Mouse (Mus musculus): Measurements from ENCODE around the gene Spata13.

Spata13 gene

DNA sequence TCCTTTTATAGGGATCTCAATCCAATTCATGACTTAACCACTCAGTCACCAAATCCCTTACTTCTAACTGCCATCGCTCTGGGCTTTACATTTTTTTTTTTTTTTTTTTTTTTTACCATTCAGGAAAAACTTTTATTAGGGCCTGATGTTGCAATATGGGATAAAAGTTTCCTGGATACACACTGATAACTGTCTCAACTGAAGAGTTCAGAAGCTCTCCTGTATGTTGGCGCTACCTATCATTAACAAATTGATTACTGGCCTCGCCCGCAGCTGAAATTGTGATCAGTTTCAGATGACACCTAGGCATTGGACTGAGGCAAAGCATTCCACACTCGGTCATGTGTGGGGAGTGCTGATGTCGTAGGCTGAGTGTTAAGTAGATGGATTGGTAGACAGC is 7.3 kb downstream of the Spata13 start:
- DNase-seq: no peak

DNA sequence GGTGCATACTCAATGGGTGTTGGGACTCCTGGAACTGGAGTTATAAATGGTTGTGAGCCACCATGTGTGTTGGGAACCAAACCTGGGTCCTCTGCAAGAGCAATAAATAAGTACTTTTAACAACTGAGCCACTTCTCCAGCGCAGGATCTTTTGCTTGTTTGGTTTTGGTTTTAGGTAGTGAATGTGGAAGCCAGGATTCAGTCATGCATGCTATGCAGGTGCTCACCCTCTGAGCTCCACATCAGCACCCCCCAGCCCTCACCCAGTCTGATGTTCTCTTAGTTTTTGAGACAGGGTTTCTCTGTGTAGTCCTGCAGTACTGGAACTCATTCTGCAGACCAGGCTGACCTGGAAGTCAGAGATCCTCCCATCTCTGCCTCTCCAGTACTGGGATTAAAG is 8.3 kb downstream of the Spata13 start:
- DNase-seq: no peak

DNA sequence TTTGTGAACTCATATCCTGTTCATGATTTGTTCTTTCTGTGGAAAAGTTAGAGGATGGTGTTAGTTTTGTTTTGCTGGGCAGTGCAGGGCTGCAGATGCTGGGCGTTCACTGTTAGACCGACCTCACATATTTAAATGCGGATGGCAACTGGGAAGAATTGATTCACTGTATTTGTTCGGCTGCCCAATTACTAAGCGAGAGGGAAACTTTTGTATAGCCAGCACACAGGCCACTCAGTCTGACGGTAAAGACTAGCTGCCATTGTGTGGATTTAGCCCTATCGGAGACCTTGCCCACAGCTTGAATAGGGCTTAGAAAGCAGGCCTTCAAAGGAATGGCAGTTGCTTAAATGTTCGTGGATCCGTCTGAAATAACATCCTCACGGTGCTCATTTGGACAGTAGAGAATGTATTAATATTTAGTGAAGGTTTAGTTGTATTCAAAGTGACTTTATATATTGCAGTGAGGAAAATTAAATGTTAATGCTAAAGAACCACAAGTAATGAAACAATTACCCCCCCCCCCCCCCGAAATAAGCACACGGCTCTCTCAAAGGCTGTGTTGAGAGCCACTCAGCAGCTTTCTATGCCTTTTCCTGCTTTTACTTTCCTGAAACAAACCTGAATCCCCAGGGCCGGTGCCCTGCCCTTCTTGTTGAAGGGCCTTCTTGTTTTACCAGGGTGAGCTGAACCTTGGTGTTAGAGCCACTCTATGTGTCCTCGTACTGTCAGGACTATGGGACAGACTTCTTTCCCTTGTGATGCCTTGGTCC is 9.5 kb downstream of the Spata13 start:
- no peak for DNase-seq

DNA sequence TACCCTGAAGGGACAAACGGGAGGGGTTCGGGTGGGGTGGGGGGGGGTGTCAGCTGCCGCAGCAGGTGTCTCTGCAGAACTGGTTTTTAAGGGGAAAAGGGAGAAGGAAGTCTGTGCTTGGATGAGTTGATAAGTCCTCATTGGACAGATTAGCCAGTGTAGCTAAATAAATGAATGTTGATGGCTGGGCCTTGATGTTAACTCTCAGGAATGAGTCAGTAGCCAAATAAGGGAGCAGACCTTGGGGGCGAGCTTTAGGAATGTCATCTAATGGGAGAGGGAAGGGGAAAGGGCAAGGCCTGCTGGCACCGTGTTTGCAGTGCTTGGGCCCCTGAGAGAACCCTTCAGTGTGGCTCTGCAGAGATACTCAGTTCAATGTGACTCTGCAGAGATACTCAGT is 12.6 kb downstream of the Spata13 start:
- DNase-seq: no peak

DNA sequence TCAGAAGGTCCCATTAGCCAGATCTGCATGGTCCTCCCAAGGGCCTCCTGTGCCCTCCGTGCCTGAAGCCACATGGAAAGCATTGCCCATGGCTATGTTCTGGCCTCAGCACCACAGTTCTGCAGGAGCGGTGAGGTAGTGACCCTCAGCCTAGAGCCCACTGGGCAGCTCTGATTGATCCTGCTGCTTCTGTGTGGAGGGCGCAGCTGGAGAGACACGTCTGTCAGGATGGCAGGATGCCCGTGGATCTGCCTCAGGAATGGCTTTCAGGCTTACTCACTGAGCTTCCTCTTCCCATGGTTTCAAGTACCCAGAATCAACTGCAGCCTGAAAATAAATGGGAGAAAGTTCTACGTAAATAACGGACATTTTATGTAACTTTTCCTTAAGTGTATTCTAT is 14.1 kb downstream of the Spata13 start:
- no peak for DNase-seq

DNA sequence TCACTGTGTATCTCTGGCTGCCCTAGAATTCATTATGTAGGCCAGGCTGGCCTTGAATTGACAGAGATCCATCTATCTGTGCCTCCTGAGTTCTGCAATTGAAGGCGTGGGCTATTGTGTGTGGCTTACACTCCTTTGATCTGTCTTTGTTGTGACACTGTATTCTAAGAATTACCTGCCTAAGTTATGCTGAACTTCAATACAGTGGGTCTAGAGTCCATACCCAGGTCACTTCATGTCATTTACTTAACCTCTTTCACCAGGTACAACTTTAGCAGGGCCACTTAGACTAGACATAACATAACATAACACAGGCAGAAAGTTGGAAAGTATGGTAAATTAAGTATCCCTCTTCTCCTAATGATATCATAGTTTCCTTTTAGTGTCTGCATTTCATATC is 15.2 kb downstream of the Spata13 start:
- DNase-seq: no peak

DNA sequence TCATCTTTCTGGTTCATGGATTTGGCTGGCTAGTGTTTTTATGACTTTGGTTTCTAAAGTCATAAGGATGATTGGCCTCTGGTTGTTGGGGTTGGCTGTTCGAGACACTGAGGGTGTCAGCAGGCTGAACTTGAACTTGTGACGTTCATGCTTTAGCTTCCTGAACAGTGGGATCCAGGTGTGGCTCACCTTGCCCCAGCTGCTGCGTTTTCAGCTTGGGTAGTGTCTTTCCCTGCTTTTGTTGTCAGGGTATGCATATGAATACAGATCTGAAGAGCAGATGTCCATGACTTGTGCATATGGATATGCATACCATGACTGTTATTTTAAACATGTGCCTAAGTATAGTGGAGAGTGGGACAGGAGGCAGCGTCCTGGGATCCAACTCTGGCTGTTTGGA is 19.4 kb downstream of the Spata13 start:
- DNase-seq: no peak

DNA sequence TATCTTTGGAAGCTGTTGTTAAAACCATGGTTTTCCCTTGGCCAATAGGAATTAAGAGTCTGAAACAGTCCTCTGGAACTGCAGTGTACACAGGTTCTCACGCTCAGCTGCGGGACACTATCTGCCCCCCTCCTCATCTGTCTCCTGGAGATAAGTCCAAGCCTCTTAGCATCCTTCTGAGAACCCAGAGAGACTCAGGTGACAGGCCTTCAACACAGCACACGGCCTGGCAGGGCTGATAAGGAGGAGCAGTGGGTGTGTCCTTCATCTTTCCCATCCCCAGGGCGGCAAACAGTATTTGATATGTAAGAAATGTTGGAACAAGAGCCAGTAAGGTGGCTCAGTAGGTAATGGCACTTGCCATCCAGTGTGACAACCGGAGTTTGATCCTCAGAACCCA is 20.2 kb downstream of the Spata13 start:
- no peak for DNase-seq

DNA sequence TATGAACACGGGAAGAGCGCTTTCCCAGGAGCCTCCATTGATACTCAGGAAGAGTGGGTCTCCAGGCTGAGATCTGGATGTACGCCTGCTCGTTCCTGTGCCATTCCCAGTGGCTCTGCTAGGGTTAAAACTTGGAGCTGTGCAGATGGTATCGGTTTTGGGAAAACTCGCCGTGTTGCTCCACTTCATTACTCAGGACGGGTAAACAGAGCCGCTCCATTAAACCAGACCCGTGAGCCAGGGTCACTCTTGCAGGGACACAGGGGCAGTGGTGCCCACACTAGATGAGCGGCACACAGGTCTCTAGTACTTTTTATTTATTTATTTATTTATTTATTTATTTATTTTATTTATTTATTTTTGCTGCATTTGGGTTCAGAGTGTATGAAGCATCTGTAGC is 20.9 kb downstream of the Spata13 start:
- no peak for DNase-seq

DNA sequence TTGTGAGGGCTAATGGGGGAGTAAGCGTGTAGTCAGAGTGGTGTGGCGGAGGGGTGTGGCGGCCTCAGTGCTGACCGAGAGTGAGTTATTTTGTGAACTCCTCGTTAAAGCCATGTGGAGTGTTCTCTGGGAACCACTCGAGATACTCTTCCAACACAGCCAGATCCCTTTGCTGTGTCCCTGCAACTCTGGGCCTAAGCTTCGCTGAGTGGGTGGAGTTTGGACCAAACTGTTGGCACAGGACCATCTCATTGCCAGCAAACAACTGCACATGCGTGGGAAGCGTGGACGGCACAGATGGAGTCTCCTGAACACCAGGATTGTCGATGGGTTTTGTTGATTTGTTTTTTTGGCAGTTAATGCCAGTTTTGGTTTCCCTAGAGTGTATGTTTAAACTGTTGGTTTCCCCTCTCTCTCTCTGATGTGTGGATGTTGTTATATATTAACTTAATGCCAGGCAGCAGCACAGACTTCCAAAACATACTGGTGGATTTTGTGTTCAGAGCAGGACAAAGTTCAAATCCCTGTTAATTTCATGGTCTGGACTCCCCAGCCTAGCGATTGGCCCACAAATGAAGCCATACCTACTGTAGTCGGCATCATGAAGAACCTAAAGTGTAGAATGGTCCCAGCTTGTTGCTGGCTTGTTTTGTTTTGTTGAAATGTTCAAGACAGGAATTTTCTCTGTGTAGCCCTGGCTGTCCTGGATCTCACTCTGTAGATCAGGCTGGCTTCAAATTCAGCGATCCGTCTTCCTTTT is 22.3 kb downstream of the Spata13 start:
- no peak for DNase-seq

DNA sequence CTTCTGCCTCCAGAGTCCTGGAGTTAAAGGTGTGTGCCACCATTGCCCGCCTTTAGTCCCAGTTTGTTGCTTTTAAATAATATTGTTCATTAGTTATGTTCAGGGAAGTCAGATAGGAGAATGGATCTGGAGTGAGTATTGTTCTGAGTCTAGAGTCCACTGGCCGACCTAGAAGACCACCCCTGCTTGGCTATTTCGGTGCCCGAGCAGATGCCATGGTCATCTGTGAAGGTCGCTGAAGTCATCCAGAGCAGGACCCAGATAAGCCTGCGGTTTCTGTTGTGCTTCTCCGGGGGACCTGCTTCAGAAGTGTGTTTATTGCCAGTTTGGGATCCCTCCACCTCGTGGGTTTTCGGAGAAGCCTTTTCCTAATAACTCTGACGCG is 22.9 kb downstream of the Spata13 start:
- DNase-seq: no peak

DNA sequence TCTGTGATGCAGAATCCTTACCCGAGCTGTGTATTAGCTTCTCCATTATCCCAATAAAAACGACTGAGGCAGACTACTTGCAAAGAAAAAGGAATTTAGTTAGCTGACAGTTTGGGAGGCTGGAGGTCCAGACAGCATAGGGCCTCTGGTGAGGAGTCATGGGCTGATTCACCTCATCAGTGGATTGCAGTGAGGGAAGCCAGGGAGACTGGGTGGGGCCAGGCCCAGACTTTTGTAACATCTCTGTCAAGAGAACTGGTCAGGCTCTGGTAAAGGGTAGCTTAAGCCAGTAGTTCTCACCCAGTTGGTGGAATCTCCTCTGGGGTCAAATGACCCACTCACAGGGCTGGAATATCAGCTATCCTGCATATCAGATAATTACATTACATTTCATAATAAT is 24.1 kb downstream of the Spata13 start:
- no peak for DNase-seq

DNA sequence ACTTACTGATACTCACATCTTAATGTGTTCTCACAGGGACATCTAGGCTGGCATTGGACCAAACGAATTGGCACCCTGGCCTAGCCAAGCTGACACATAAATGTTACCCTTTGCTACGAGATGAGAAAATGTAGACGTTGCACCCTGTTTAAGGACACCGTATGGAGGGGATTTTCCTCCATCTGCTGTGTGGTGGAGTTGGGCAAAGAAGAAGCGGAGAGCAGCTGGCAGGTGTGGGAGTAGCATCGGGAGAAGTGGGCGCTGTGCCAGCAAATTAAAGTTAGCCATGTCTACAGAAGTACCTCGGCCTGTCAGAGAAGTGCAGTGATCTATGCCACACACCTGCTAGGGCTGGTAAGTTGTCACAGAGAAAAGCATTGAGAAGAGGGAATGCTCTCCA is 25.7 kb downstream of the Spata13 start:
- no peak for DNase-seq

DNA sequence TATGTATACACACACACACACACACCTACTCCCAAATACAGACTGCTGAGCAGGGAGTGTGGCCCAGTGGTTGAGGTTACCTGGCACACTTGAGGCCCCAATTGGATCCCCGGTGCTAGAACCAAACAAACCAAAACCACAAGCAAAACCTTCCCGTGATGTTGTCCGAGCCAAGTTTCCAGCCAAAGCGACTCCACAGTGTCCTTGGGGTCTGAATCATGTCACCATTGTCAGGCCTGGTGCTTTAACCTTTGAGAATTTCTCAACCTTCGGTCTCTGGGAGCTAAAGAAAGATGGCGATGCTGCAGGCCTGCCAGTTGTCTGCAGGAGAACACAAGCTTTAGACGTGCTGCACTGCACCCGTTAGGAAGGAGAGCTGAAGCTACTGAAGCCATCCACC is 26.8 kb downstream of the Spata13 start:
- DNase-seq: no peak

DNA sequence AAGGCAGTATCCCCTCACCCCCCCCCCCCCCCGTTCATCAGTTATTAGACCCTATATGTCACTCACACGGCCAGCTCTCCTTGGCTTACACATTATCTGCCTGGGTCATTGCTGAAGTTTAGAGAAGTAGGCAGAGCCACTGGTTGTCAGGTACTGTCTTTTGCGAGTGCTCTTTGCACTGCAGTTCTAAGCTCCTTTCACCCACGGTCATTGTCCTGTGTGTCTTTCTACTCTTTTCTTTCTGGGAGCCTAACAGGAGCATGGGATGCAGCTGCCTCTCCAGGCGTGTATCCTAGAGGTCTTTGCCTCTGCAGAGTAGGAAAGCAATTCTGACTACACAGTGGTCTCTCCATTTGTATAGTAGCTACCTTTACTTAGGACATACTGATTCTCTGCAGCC is 27.5 kb downstream of the Spata13 start:
- DNase-seq: no peak

DNA sequence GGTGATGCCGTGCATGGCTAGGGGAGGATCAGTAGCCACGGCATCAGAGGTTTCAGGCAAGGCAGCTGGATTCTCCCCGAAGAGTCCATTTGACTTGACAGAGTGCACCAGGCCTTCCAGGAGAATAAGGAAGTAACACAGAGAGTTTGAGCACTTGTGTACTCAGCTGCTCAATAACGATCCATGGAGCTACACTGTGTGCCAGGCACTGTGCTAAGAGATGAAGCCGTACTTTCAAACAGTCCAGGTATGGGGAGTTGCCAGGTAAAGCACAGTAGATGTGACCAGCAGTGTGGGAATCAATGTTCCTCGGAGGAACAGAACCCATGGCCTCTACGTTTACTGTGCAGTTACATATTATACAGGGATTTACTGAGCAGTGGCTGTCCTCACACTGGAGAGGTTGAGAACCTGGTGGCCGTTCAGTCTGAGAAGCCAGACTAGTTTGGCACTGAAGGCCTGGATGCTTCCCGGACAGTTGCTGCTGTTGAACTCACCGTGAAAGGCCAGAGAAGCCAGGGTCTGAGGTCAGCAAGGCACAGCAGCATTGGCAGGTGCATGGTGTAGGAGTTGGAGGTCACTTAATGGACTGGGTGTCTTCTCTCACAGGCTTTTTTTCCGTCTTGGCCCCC is 29.6 kb downstream of the Spata13 start:
- DNase-seq: no peak

DNA sequence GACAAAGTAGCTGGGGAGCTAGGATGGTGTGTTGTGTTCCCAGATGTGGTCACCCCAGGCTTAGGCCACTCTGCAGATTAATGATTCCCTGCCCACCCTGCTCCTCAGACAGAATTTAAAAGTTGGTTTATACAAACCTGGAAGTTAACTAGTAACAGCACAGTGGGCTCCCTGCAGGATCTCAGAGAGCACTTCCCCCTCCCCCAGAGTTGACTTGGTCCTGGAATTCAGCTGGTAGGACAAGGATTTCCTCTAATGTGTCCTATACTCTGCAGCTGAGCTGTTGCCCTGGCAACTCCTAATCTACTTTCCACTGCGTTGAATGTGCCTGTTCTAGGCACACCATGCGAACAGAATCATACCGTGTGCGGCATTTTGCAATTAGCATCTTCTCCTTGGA is 30.8 kb downstream of the Spata13 start:
- DNase-seq: no peak

DNA sequence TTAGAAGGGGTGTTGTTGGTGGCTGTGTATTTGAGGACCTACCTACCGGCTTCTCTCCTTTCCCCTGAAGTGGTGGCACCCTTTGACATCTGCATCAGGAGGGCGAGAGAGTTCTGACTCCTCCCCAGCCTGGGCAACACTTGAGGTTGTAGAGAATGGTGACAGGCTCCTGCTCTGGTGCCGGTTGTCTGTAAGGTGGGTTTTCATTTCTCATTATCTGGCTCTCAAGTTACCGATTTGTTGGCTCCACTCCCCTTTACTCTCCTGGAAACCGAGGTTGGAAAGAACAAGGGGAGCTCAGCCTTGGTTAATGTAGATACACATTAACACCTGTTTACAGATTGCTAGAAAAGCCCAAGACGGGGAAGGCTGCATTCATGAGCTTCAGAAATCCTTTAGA is 31.5 kb downstream of the Spata13 start:
- no peak for DNase-seq

DNA sequence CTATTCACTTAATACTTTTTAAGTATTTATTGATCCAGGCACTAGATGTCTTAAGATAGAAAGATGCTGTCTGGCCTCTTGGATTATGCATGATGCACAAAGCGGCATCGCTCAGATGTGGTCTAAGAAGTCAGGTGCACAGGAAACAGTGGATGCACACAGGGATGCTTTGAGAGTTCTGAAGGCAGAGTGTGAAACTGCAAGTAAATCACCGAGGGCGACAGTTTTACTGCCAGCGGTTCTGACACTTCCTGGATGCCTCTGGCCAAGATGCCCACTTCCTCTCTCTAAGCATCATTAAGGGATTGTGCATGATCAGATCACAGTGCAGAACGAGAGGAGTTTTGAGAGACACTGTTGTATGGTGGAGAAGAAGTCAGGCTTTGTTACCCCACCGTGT is 32.5 kb downstream of the Spata13 start:
- no peak for DNase-seq

DNA sequence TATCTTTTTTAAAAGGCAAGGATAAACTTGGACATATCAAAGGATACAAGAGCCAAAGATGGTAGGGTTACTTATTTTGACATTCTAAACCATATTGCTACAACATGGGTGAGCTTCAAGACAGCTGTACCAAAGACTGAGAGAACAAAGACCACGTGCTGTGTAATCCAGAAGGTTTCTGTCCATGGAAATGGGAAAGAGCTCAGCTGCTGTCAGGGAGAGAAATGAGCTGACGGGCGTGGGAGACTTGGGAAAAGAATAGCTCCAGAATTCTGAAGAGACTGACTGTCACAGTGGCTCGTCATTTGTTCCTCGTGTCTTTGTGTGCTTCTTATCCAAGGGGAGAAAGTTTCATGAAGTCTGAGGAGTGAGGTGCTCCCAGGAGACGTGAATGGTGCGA is 36.4 kb downstream of the Spata13 start:
- no peak for DNase-seq

DNA sequence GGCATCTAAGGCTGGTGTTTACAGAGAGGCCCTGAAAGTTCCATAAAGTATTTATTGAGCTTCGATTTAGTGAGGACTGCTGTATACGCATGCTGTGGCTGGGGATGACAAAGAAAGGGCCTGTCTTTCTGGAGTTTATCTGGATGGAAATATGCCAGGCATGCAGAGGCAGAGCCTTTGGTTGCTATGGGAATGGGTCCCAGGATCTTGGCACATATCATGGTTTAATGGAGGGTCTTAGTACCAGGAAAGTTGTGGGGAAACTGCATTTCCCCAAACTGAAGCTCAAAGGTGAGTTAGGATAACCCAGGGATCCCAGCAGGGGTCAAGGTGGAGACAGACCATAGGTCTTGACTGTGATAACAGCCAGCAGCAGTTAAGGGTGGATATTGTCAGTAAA is 37.7 kb downstream of the Spata13 start:
- DNase-seq: no peak

DNA sequence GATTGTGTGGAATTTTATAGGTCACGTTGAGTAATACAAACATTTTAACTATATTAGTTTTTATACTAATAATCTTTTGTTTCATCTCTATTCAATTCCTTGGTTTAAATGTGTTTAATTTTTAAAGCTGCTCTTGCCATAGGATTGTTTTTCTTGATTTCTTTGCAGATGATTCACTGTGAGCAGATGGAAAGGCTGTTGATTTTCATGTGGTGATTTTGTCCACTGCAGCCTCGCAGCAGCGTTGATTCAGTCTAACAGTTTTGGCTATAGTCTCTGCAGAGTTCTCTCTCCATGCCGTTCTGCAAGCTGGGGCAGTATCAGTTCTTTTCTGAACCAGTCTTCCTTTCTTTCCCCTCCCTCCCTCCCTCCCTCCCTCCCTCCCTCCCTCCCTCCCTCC is 41.9 kb downstream of the Spata13 start:
- DNase-seq: no peak

DNA sequence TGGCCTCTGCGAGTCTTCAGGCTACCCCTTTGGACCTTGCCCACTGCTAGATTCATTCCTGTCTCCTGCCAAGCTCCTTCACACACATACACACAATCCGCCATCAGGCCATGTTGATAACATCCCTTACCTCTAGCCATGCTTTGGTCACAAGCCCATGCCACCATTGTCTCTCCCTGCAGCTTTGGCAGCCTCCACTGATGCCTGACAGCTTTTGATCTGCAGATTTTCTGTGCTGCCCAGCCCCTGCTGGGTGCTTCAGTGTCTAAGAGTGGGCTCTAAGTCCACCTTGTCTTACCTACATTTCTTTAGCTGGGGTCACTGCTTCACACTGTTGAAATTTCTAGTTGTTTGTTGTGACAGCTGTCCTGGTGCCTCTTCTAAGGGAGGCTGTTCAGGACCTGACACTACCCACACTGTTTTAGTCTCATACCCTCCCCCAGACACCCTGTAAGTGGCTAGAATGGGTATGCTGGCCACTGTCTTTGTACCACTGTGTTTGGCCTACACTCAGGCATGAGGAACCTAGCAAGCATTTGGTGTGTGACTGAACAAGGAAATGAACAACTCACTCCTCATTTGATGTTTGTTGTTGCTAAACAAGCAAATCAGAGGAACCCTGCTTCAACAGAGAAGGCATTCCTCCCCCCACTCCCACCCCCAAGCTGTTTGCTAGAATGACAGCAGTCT is 43.0 kb downstream of the Spata13 start:
- DNase-seq: no peak

Measured in cerebellum, adult 8-10 months (tissue).